Mouse (Mus musculus) adrenal gland, postnatal 10 days (tissue): ENCODE measurements around the gene Dmtf1. TPM values are rescaled to one million over a fixed set of nuclear protein-coding genes. Genes with fewer than 3 reads are reported as not detected.
"Not testable (repeated sequence)": the region's sequence is repeated elsewhere in the genome, so short reads cannot be mapped to it uniquely, and the experiment has no call there.

ENCODE experiments used
- DNase-seq: peaks from one replicate; pipeline ENCODE4 v3.0.0; 2021; ENCODE audit warnings: mixed read lengths
- long read RNA-seq, 2 experiments: library from polyadenylated mRNA; stranded (forward); transcript quantifications; one replicate each; pipeline ENCODE4 v2.0.0; 2021
- total RNA-seq, 2 experiments: library from RNA; stranded (reverse); gene quantifications; 2 replicates each; pipeline ENCODE4 v1.2.3; 2021

The Dmtf1 gene
- total RNA-seq: 10 to 100 TPM; 22.0 to 30.5 TPM
- long read RNA-seq, experiment 1, partial matches to known transcripts: 3 of 21 reads
- long read RNA-seq, experiment 1, other reads (novel, unspliced or antisense): 11 of 21 reads
- long read RNA-seq, experiment 2, partial matches to known transcripts: 1 of 9 reads
- long read RNA-seq, experiment 2, other reads (novel, unspliced or antisense): 3 of 9 reads

DNA sequence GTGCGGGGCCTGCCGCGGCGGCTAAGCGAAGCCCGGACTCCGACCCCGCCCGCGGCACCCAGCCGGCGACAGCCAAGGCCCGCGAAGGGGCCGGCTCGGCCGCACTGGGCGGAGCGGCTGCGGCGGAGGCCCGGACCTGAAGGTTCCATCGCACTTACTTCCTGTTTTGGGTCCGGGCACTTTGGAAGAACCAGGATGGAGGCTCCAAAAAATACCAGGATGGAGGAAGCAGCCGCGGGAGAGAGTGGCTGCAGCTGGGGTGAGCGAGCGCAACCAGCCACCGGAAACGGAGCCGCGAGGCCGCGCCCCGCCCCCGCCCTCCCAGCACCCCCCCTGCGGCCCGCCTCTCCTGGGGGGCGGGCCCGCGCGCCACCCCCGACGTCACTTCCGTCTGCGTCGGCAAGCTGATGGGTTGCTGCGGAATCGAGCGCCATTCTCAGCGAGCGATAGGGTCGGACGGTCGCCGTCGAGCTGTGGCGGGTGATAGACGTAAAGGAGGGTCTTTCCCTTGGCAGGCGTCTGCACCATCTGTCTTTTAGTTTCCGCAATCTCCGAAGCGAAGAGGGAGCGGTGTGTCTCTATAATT, at the start of gene Dmtf1:
Gene Dmtf1, minus strand, starts transcription at position 321 of the 586 bp plus-strand sequence.
- DNase-seq: peak; percentile 92

DNA sequence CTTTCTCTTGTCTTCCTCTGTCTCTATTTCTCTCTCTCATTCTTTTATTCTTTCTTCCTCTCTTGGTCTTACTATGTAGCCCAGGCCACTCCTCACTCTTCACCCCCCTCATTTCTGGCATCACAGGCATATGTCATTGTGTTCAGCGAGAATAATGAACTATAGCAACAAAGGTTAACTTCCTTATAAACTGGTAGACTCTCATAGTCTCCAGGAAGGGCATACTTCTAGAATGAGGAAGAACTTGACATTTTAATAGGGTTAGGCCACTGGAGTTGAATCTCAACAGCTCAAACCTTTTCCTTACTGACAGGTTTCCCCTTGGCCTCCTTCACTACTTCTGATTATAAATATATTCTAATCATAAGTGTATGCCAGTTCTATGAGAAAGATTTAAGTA, 24.9 kb upstream of the Dmtf1 start:
- DNase-seq: no peak

DNA sequence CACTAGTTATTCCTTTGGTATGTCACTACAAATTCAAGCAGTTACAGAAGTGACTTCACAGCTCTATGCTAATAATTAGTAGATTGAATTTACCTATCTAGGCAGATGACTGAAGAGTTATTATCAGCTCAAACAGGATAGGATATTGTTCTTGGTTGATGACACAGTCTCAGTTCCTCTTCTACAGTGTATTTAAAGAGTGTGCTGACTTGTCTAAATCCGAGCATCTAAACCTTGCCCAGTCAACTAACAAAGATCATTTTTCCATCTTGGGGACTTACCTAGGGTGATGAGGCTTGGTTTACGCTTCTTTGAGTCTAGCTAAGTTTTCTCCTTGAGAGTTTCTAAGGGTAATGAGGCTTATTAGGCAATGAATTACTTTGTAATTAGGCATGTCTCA, 11.7 kb upstream of the Dmtf1 start:
- DNase-seq: no peak

DNA sequence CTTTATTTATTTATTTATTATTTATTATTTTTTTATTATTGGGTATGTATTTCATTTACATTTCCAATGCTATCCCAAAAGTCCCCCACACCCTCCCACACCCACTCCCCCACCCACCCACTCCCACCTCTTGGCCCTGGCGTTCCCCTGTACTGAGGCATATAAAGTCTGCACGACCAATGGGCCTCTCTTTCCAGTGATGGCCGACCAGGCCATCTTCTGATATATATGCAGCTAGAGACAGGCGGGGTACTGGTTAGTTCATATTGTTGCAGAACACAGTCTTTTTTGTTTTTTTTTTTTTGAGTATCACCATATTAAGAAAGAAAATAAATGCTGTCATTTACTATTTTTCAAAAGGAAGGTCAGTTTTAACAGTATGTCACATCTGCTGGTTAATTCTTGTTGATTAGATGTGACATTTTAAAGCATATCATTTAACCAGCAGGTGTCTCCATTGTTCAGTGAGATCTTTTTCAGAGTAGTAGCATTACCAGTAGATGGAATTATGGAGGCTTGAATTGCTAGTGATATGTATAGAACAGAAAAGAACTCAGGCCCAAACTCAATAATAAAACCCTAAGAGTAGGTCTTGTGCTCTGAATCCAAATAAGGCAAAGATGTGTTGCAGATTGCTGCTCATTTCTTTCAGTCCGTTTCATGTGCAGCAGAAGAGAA, 7.9 kb upstream of the Dmtf1 start:
- DNase-seq: not testable (repeated sequence)

DNA sequence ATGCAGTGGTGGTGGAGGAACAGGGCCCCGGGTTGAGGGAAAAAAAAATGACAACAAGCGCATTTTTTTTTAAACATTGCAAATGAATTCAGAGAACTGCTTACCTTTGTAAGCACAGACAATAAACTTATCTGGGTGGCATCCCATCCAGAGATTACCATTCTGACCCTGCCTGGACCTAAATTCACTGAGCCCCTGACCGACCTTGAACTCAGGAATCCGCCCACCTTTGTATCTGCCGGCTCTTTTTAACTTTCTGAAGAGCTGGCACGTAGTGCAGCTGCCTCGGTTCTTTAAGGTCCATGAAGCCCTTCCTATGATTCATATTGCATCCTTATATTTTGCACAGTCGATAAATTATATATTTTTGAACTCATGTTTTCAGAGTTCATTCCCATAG, 4.8 kb upstream of the Dmtf1 start:
- no peak for DNase-seq

DNA sequence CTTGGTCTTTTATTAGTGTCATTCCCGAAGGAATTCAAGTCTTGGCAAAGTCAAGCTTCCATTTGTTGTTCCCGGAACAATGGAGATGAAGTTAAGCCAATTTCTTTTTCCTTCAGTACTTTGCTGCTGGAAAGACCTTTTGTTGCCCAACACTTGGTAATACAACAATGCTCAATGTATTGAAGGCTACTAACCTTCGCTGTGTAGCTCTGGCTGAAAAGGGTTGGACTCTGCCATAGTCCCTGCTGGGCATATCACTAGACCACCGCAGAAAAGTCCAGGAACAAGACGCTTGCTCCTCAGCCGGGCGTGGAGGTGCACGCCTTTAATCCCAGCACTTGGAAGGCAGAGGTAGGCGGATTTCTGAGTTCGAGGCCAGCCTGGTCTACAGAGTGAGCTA, 3.6 kb upstream of the Dmtf1 start:
- DNase-seq: not testable (repeated sequence)

DNA sequence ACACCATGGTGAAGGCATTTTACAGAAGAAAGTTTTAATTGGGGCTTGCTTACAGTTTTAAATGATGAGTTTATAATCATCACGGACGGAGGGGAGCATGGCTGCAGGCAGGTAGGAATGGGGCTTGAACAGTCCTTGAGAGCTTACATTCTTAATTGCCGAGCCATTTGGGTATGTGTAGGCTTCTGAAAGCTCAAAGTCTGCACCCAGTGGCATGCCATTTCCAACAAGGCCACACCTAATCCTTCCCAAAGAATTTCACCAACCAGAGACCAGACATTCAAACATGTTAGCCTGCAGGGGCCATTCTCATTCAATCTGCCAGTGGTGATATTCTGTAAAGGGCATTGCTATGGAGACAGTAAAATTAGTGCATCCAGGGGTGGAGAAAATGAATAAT, 1.8 kb upstream of the Dmtf1 start:
- no peak for DNase-seq

DNA sequence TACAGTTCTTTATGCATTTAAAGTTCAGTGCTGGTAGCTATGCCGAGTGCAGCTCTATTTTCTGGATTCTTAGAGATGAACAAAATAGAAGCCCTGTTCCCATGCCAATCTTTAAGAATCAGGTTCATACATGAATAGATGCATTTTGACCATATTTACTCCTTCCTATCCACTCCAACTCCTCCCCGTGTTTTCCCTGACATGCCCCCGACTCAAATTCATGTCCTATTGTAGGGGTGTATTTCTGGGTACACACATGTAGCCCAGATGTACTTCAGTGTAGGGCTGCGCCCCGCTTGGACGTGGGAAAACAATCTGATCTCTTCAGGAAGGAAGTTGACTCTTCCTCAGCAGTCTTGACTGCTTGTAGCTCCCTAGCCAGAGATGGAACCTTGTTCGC, 512 bp upstream of the Dmtf1 start:
- DNase-seq: peak; percentile 14

DNA sequence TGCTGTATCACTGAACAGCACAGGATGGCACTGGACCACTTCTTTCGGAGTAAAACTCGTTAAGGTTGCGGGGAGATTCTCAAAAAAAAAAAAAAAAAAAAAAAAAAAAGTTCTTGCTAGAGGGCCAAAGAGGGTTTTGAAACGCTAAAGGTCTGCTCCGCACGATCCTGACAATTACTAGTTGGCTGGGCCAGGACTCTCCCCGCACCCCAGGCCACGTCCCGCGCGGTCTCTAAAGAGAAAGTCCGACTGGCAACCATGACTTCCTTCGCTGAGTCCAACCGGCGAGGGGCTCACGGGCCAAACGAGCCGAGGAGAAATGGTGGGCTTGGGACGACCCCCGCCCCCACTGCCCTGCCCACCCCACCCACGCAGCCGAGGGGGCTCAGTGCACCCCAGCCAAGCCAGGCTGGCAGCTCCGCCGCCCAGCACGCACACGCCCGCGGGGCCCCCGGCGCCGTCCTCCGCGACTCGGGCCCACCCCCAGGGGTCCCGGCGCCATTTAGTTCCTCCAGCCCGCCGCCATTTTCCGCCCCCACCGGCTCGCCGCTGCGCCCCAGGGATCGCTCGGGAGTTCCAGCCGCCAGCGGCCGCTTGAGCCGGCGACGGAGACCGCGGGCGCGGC, 633 bp downstream of the Dmtf1 start:
- DNase-seq: peak; percentile 65

DNA sequence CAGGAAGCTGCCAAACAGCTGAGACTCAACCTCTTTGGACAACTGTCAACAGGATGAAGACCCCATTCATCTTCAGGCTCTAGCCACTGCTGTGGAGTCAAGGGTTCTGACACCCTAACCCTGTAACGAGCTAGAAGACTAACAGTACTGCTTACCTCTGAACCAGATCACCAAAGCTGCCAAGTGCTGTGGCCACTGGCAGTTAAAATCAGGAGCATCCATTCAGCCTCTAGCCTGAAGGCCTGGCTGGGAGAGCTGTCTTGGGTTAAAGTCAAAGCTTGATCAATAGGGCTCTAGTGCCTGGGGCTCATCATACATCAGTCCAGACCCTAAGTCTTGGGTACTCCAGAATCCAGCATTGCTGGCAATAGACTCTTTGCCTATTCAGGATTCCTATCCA, 4.2 kb downstream of the Dmtf1 start:
- no peak for DNase-seq

DNA sequence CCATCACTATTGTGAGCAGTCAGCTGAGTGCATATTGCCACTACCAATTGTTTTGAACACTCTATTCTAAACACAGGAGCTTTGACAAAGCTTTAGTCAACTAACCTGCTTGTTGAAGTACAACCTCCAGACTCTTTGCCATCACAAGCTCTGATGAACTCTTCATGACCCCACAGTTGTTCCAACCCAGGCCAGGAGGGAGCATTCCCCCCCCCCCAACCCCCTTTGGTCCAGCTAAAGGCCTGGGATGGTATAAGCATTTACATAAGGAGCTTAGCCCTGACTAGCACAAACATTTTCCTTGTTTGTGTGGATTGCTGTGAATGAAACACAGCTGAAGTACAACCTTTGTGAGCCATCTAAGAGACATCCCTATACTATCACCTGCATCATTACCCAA, 4.8 kb downstream of the Dmtf1 start:
- DNase-seq: no peak

DNA sequence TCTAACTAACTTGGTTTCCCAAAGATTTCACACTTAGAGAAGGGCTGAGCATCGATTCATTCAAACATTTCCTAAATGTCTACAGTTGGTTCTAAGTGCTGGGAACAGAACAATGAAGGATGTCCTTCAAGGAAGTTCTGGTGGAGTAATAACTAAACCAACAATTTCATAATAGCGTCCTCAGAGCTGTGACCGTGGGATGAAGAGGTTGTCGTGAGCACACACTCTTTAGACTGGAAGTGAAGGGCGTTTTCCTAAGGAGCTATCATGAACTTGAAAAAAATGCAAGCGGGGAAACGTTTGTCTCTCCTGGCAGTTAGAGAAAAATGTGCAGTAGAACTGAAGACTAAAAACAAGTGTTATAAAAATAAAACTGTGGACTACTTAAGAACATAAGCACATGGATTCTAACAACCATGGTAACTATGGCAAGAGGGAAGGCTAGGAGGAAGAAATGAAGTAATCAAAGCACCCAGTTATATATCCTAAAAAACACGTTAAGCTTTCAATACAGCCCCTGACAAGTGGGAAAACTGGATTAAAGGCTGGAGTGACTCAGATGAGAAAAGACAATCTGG, 12.2 kb downstream of the Dmtf1 start:
- no peak for DNase-seq

DNA sequence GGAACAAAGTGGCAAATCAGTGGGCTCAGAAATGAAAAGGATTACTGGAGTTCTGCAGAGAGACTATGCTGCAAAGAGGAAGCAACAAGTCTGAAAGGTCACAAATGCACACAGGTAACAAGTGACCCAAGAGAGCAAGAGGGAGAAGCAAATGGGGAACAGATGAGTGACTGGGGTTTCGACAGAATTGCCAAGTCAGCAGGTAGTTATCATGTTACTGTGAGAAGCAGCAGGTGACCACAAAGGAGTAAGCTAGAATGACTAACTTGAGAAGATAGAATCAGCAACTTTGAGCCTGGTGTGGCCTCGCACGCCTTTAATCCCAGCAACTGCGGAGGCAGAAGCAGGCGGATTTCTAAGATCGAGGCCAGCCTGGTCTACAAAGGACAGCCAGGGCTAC, 19.2 kb downstream of the Dmtf1 start:
- DNase-seq: no peak

DNA sequence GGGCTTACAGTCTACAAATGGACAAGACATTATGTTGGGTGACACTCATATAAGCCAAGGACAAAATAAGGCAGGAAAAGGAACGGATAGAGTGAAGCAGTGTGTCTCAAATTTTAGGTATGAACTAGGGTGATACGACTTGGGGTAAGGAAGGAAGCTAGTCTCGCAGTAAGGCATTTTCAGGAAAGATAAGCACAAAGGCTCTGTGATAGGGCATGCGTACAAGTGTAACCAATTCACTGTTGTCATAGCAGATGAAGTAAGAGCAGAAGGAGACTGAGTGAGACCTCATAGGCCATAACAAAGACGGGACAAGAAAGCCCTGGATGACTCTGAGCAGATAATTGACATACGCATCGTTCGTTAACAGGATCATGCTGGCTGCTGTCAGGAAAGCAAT, 20.9 kb downstream of the Dmtf1 start:
- no peak for DNase-seq

DNA sequence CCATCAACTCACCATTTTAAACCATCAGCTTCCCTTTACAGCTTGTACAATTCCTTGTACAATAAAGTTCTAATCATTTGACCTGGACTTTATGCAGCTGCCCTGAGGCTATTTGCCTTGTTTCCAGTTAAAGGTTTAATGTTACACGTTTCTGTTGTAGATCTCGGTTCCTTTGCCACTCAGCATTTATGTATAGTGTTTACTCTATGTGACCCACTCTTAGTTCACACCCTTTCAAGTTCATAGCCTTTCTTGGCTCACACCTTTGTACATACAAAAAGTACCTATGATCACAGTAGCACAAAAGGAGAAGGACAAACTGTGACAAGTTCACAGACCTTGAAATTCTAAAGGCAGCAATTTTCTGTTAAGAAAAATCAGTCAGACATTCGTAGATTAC, 26.0 kb downstream of the Dmtf1 start:
- DNase-seq: no peak

DNA sequence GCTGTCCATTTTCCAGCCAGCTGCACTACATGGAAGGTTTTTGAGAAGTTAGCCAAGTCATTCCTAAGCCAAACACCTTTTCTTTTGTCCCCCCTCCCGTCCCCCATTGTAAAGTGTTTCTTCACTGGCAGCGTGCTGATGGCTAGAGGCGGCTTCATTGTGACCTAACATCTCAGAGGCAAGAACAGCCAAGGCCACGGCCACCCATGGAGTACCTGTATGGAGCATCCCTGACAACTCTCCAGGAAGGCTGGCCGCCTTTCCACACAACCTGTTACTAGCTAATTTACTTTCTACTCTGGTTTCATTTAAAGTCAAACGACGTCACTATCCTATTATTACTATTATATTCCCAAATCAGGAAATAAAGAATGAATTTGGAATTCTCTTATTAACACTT, 29.8 kb downstream of the Dmtf1 start:
- no peak for DNase-seq

DNA sequence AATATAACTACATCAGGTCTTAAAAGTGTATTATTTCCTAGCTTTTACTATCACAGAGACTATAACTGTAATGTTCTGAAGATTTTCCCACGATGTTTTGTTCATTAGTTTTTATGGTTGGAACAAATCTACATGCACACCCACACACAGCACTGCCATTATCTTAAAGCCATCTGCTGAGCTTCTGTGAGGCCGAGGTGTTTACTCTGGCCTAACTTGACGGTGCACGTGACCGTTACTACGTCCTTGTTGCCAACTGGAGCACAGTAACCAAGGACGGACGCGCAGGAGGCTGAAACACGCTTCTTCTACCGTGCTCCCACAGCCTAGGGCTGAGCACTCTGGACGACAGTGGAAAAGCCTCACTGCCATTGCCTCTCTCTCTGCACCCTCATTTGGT, 33.0 kb downstream of the Dmtf1 start:
- no peak for DNase-seq

DNA sequence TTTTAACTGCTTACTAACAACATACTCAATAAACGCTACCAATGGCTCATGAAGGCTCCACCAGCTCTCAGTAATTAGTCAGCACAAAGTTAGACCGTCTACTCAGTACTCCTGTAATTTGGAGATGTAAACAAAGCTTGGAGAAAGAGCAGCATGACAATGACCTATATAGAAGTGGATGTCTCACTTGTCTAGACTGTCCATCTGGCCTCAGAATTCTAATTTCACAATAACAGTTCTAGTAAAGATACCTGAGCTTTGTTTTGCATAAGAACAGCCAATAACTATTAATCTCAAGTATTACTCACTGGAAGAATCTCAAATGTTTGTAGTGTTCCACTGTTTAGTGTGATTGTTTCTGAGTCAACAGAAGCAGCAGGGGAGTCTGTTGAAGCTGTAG, 37.4 kb downstream of the Dmtf1 start:
- no peak for DNase-seq

DNA sequence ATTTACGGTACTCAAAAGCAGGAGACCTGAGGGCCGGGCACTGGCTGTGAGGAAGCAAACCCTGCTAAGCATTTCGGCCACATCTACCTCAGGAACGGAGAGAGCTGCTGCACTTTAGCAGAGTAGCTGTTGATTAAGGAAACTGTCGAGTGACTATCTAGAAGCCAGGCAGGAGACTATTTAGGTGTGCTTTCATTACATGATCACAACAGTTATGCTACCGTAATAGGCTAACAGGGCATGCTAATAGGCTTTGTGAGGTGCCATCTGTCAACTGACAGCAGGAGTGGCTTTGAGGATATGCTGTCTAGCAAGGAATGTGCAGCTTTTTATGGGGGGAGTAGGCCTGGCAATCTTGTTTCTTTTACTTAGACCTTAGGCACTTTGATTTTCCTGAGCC, 47.4 kb downstream of the Dmtf1 start:
- DNase-seq: no peak

DNA sequence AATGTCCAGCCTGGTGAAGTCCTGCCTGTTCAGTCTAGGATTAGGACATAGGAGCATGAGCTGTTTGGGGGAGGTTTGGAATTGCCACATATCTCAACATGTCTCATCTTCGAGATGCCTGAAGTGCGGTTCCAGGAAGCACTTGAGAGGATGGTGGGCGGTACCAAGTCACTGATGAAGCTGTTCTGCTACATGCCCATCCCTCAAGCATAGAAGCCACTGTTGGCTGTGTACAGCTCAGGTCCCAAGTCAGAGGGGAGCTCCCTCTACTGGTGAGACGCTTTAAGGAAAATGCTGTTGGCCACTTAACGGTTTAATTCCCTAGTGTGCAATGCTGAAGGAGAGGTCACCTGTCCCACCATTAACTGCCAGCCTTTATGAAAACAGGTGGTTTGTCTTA, 49.8 kb downstream of the Dmtf1 start:
- peak; percentile 66 for DNase-seq

DNA sequence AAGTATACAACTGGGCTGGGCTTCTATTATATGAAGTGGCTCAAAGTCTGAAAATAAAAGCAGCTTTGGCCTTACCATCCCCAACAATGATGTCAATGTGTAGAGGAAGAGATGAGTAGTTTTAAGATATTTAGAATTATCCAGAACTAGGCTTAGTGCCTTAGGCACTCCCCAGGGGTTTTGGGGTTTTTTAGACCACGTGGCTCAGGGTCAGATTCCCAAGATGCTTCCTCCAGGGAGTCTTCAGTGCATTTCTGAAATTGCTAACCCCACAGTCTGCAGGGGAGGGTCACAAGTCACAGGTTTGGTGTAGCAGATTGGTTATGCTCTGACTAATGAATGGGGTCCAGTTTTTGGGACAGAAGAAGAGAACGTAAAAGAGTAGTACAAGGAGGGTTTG, 50.3 kb downstream of the Dmtf1 start:
- no peak for DNase-seq

DNA sequence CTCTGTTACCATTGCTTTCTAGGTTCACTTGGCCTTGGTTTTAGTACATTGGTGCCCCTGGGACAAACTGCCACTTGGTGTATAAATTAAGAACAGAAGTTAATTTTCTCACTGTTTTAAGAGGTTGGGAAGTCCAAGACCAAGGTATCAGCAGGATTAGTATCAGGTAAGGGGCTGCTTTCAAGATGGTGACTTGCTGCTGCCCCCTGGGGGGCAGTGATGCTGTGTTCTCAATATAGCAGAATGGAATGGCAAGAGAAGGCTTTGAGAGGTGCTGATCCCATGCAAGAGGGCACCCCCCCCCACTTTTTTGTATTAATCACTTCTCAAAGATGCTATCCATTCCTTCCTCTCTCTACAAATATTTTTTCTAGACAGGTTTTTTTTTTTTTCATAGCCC, 52.0 kb downstream of the Dmtf1 start:
- DNase-seq: no peak

DNA sequence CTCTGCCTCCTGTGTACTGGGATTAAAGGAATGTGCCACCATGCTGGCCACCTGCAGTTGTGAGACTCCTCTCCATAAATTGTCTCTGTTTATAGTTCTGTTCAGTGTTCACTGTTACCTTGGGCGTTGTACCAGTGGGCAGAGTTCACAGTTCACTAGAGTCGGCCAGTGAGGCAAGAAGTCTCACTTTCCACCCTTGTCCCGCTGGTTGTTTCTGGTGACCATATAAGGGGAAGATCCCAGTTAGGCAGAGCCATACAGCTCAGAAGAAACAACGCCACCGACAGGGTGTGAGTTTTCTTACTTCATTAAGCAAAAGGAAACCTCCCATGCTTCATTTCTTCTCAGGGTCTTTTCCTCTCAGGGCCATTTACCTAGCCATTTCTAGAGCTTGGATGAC, 53.1 kb downstream of the Dmtf1 start:
- DNase-seq: no peak
